Mouse (Mus musculus) layer of hippocampus, postnatal 14 days (tissue): ENCODE data around the gene Abca7. TPM values are rescaled to one million over a fixed set of nuclear protein-coding genes. Genes with fewer than 3 reads are reported as not detected.

Experiments
- DNase-seq, 2 experiments: peaks; one replicate each; pipeline ENCODE4 v3.0.0; 2021 to 2022; ENCODE audit warnings: low spot score in 2 of 2, mixed read lengths in 1 of 2
- total RNA-seq, 2 experiments: library from RNA; stranded (reverse); gene quantifications; 2 replicates each; pipeline ENCODE4 v1.2.3; 2021

Gene Abca7
- total RNA-seq, 2 experiments from 2014 or later = 9.8 to 10.5 TPM

DNA sequence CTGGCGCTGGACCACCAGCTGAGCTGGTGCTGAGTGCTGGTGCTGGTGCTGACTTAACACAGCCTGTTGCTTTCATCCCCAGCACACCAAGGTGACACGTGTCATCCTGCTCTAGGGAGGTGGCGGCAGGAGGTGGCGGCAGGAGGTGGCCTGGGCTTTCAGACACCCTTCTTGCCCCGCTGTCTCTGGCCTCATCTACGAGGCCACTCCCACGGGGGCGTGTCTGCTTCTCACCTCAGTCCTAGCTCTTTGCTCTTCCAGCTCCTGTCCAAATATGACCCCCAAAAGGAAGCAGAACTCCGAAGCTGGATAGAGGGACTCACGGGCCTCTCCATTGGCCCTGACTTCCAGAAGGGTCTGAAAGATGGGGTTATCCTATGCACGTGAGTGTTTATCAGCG is 5.2 kb upstream of the Abca7 start:
- no peak for DNase-seq

DNA sequence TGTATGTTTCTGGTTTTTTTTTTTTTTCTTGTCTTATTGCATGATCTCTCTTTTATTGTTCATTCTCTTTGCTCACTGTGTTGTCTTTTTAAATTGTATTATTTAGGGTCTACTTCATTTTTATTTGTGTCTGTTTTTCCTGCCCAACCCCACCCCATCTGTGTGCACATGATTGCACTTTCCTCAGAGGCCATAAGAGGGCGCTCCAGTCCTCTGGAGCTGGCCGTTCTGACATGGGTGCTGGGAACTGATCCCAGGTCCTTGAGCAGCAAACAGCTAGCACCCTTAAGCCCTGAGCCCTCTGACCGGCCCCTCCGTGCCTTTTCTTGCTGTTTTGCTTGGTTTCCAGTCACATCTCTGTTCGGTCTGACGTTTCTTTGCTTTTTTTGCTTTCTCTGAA is 4.7 kb upstream of the Abca7 start:
- DNase-seq = no peak

DNA sequence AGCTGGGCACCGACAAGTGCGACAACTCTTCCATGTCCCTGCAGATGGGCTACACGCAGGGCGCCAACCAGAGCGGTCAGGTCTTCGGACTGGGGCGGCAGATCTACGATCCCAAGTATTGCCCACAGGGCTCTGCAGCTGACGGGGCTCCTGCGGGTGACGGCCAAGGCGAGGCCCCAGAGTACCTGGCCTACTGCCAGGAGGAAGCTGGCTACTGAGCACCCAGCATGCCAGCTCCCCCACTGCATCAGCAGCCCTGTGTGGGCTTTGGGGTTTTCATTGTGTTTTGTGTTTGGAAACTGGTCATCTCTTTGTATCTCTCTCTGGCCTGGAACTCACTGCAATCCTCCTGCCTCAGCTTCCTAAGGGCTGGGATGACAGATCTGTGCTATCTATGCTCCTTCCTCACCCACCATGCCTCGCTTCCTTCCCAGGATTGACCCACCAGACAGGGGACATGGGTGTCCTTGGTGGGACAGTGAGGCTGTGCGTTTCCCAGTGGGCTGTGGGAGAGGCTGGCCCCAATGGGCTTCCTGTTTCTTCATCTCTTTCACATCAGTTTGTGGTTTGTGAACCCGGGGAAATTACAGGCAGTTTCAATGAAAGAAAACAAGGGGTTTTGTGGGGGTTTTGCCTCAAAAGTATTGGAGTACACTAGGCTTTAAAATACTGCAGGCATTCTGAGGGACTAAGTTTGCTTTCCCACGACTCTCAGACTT is 1.7 kb upstream of the Abca7 start:
- no peak for DNase-seq

DNA sequence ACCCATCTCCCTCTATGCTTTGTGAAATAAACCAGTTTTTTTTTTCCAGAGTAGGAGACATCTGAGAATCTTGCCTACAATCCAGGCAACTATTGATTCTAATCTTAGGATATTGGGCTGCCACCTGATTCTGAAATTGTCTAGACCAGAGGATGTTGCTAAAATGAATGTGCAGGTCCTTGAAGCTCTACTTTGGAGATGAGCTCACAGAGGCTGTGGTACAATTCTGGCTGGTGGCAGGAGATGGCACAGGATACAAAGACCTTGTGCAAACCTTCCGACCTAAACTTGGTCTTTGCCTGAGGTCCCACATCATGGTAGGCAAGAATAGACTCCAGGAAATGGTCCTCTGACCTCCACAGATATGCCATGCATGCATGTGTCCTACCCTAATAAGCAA is 658 bp upstream of the Abca7 start:
- DNase-seq = no peak

DNA sequence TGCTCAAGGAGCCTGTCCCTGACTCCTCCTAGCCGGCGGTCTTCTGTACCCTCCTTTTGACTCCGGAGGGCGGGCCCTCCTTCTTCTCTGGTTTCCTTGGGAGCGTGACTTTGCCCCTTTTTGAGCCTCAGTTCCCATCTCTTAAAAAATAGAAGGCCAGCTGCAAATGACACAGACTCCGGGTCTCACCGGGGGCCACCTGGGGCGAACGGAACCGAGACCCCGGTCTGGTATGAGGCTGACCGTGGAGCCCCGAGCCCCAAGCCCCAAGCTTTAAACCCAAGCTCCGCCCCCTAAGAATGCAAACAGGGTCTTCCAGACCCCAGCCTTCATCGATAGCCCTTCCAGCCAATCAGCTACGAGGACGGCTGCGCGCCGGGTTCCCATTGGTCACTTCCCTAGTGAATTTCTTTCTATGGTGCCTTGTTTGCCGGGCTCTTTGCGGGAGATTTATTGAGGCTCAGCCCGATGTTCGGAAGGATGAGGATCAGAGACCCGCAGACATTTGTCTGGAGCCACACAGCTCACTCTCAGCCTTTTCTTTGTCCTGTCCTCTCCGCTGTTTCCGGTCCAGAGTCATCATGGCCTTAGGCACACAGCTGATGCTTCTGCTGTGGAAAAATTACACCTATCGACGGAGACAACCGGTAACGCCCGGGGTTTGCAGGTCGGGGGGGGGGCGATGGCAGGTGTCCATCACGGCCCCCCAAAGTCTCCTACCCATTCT is 903 bp downstream of the Abca7 start:
- DNase-seq = peak; percentile 60 to 81

DNA sequence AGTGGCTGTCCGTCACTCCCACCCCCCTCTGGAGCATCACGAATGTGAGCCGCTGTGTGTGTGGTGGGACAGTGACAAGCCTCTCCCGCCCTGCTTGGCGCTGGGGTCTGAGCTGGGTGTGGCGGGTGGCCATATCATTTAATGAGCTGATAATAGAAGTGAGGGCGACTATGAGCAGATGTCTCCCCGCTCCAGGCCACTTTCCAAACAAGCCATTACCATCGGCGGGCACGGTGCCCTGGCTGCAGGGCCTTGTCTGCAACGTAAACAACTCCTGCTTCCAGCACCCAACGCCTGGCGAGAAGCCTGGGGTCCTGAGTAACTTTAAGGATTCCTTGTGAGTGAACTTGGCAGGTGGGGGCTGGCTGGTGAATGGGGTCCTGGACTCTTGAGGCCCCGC is 1.5 kb downstream of the Abca7 start:
- DNase-seq = no peak

DNA sequence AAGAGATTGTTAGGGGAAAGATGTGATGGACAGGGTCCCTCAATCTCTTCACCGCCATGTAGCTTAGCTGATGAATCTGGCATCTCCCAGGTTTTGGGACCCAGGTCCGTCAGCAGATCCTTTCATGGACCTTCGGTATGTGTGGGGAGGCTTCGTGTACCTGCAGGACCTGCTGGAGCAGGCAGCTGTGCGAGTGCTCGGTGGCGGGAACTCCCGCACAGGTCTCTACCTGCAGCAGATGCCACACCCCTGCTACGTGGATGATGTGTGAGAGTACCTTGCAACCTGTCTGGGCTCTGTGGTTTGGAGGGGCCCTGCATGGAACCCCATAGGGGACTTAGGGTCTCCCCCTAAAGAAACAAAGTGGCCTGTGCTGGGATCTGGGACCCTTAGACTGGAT is 5.7 kb downstream of the Abca7 start:
- DNase-seq = no peak

DNA sequence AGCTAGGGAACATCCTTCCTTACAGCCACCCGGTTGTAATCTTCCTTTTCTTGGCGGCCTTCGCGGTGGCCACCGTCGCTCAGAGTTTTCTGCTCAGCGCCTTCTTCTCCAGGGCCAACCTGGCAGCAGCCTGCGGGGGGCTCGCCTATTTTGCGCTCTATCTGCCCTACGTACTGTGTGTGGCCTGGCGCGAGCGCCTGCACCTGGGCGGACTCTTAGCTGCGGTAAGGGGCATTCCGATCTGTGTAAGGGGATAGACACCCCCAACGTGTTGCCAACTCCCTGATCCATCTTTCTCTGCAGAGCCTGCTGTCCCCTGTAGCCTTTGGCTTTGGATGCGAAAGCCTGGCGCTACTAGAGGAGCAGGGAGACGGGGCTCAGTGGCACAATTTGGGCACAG is 6.5 kb downstream of the Abca7 start:
- no peak for DNase-seq

DNA sequence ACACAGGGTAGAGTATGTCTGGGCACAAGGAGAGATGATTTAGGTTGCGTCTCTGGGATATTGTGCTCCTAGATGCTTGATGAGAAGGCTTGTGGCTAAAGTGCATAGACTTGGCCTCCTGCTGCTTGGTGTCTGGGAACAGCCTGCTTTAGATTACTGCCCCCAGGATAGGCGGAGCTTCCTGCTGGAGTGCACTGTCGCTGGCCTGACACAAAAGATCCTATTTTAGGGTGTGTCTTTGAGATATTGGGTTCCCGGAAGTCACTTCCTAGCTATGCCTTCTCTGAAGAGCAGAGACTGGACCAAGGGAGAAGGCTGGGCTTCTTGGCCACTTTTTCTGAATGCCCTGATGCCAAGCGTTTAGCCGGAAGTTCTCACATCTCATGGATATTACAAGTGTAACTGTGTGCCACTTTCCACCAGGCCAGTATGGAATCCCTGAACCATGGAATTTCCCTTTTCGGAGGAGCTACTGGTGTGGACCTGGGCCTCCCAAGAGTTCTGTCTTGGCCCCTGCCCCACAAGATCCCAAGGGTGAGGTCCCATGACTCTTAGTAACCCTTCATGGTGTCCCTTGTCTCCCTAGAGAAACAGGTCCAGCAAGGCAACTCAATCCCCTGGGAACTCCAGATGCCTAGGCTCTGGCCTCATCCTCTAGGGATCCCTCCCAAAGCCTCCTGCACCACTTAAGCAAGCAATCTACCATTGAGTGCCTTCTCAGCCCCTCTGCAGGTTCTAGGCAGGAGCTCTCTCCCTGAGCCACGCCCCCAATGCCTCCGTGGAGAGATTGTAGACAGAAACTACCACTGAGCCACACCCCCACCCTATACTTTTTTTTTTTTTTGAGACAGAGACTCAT is 7.3 kb downstream of the Abca7 start:
- DNase-seq = no peak

DNA sequence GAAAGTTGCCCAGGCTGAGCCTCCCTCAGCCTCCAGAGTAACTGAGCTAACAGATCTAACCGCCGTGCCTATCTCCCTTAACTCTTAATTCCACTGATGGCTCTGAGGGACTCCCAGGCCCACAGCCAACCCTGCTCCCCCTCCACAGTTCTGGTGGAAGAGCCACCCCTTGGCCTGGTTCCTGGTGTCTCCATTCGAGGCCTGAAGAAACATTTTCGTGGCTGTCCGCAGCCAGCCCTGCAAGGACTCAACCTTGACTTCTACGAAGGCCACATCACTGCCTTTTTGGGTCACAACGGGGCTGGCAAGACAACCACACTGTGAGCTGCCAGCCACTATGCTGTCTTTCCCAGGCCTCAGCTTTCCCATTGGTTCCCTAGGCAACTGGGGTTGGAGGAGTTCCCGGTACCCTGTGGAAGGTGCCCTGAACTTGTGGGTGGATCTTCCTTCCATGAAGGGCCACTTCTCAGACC is 8.0 kb downstream of the Abca7 start:
- DNase-seq = no peak

DNA sequence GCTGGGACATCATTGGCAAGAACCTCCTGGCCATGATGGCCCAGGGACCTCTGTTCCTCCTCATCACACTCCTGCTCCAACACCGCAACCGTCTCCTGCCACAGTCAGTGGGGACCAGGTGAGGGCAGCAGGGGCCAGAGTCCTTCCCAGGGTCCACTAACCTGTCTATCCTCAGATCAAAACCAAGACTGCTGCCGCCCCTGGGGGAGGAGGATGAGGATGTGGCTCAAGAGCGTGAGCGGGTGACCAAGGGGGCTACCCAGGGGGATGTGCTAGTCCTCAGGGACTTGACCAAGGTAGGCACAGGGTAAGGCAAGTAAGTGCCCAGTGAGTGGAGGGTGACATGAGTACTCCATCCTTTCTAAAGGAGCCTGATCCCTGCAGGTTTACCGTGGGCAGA is 15.4 kb downstream of the Abca7 start:
- DNase-seq = no peak

DNA sequence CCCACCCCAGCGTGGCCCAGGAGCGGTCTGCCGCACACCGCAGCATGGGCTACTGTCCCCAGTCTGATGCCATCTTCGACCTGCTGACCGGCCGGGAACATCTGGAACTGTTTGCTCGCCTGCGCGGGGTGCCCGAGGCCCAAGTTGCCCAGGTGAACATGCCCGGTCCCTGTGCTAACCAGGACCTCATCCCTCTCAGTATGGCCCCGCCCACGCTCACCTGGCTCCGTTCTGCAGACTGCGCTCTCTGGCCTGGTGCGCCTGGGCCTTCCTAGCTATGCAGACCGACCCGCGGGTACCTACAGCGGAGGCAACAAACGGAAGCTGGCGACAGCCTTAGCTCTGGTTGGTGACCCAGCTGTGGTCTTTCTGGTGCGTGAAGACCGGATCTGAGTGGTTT is 17.3 kb downstream of the Abca7 start:
- no peak for DNase-seq

DNA sequence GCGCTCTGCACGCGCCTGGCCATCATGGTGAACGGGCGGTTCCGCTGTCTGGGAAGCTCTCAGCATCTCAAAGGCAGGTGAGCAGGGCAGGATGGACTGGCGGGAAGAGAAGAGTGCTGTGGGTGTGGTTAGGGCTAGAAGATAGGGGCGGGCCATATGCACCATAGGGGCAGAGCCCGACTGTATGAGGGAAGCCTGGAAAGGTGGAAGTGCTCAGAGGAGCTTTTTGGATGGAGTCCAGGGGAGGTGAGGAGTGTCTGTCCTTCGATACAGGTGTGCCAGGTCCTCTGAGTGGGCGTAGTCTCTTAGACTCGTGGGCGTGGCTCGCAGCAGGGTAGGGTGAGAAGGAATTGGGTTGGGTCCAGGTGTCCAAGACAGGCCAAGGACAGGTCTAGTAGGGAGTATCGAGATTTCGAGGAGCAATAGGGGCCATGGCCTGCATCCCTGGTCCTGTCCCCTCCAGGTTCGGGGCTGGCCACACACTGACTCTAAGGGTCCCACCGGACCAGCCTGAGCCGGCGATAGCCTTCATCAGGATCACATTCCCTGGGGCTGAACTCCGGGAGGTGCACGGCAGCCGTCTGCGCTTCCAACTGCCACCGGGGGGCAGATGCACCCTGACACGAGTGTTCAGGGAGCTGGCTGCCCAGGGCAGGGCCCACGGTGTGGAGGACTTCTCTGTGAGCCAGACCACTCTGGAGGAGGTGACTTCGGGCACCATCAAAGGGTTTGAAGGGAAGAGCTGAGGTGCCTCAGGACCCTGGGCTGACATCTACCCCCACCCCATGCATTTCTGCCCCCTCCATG is 18.4 kb downstream of the Abca7 start:
- no peak for DNase-seq

DNA sequence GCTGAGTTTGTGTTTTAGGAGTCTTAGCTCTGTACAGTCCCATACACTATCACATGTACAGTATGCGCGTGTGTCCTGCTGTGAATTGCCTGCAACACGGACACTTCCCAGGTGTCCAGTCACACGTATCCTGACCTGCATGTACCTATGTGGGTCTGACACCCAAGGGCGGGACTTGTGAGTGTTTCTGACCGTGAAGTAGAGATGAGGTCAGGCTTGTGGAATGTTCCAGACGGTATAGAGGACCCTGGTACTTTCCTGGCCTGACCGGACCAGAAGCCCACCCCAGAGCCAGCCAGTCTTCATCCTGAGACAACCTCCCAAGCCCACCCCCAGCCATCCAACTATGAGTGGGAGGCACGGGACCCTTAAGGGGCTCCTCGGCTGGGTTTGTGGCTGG is 19.3 kb downstream of the Abca7 start:
- DNase-seq = no peak

DNA sequence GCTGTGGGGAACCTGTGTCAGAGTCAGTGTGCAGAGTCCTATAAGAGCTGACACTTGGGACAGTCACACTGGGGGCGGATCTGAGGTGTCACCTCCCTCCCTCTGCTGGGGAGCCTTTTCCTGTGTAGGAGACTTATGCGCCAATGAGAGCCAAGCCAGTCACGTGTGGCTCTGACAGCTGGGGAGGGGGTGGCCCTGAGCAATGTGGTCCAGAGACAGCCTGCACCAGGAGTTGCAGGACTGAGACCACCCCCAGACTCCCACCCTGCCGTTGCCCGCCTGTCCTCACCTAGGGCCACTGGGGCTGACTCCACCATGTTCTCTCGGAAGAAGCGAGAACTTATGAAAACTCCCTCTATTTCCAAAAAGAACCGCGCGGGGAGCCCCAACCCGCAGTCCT is 20.2 kb downstream of the Abca7 start, which contains the start of gene Arhgap45:
Gene Arhgap45, plus strand, starts transcription at position 143 of the 400 bp plus-strand sequence.
- no peak for DNase-seq

DNA sequence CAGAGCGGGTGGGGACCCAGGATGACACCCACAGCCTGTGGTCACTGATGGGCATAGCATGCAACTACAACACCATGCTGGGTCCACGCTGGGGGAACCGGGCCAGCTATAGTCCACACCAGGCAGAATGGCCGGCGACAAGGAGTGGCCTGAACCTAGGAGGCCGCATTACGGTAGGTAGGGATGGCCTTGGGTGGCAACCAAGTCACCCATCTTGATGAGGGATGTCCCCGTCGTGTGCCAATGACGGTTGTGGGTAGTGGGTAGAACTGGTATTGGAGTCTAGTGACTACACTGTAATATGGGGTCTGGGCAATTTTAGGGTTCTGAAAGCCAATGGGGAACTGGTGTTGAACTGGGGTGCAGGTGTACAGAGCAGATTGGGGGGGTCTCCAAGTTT is 20.6 kb downstream of the Abca7 start:
- DNase-seq = no peak

DNA sequence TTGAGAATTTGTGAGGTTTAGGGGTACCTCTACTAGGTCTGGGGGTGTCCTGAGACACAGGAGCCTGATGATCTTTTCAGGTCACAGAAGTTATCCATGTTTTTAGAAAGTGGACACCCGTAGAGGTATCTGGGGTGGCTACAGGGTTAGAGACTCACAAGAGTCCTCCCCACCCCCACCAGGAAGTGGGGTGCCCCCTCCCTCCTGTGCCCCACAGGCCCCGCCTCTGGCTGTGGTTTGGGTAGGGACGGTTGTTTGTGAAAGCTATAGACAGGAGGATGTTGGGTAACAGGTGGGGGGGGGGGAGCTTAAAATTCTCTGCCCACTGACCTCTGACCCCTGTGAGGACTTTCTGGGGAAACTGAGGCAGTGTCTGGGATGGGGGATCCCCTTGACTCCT is 21.1 kb downstream of the Abca7 start:
- DNase-seq = no peak

DNA sequence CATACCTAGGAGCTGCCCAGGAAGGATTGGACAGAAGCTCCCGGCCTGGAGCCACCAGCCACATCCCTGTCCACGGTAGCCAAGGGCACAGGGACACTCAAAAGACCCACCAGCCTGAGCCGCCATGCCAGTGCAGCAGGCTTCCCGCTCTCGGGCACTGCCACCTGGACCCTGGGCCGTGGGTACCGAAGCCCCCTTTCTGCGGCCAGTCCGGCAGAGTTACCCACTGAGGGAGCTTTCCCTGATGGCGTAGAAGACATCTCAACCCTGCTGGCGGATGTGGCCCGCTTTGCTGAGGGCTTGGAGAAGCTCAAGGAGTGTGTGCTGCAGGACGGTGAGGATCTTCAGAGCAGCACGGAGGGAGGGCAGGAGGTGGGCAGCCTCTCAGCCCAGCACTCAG is 21.5 kb downstream of the Abca7 start:
- no peak for DNase-seq

DNA sequence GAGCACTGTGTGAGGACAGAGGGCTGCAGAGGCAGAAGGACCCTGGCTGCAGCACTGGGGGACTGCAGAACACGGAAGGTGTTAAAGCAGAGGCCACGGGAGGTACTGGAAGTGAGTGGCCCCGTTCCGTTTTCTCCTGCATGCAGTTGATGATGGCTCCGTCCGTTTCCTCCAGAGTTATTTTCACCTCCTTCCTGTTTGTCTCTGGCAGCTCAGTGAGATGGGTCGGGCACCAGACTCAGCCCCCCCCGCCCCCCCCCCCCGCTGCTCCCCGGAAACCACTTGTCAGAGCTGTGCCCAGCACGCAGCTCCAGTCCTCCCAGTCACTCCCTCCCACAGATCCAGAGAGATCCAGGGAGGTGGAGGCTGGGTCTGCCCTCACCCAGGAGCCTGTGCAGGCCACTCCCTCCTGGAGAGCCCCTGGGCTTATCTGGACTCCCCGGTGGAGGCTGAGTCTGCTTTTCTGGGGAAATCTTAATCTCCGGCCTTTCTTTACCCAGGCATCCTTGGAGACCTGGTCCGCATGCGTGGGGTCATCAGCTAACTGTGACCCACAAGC is 22.5 kb downstream of the Abca7 start:
- no peak for DNase-seq

DNA sequence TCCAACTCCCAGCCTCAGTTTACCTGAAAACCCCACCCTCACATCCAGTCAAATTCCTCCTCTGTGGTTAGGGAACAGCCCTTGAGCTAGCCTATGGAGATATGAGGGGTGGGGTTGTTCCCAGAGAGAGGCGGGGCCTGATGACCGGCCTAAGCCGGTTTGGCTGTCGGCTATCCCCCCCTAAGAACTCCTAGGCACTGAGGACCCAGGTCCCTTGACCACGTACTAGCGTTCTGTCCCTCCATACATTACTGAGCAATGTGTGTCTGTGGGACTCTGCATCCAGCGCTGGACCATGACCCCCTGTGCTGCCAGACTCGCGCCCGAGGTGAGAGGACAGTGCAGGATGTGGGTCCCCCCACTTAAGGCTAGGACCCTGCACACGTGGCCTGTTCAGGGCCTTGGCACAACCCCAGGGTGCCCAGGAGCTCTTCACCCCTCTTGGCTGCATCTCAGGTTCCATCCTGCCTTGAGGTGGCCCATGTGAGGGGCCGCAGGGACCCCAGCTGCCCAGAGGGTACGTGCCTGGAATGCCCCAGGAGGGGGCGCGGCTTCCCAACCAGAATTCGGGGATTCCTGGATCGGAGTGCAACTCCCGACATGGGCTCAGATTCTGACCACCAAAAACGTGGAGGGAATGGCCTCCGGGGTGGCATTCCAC is 23.3 kb downstream of the Abca7 start:
- DNase-seq = no peak
